In the genomic region with DNA sequence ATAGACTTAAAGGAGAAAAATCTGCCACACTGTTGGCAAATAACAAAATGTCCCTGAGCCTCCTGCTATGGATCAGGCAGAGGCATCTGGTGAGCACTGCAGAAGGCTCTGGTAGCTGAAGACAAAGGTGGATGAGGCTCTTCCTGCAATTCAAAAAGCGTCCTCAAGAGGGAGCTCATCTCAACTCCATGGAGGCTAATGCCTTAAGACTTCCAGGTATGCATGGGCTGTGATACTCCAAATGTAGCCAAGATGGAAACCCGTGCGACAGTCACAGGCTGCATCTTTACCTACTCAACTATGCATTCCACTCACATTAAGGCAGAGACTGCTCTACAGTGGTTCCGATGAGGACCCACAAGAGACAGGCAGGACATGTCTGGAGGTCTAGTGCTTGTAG, we compare ENCODE assay signal across 10 mouse cellular contexts.
A peak's percentile ranks its signal among the peaks of the same experiment; 100 is the strongest.
DNase-seq lines count a peak whose midpoint lies in the region; ATAC-seq and TF ChIP-seq lines count a peak whose summit lies in the region.
"Had no signal": no experiment of that assay in that cellular context is flagged by ENCODE, and none has a peak within 500 bp of the region (broad histone marks: within the 10 kb centered on the region; RNA-seq: fewer than 3 reads in every experiment).

No protein-coding gene starts in this region.

- H3K27ac ChIP-seq in kidney, embryonic 16.5 days (ENCODE audit: low read length) = no peak overlapping the region
- no peak overlapping the region for H3K27ac ChIP-seq in cortical plate, adult 2 months (ENCODE audit: insufficient read depth, low read length)
- H3K27ac ChIP-seq in midbrain, embryonic 14.5 days (replicated peaks; ENCODE audit: low read depth, low read length) = no peak overlapping the region
- H3K27ac ChIP-seq: embryonic facial prominence, embryonic 13.5 days; midbrain, embryonic 12.5 days had no signal

- peak; percentile 58 for DNase-seq in kidney, adult 11 months
- DNase-seq in adrenal gland, adult 18-20 months (ENCODE audit: low spot score in 2 of 2) = peak; percentile 60 to 62
- DNase-seq in heart, postnatal 14 days = peak; percentile 59 to 71
- peak; percentile 66 for DNase-seq in left cerebral cortex, adult 11 months (ENCODE audit: low spot score)
- peak; percentile 84 for DNase-seq in midbrain, embryonic 14.5 days
- peak; percentile 19 for DNase-seq in testis, postnatal 14 days (ENCODE audit: low spot score)

- peak; percentile 80 for TF ChIP-seq CTCF in cortical plate, adult 2 months (IDR thresholded peaks at IDR 0.05; ENCODE audit: extremely low read depth, insufficient read depth, low read length)

- H3K4me2 ChIP-seq in kidney, embryonic 16.5 days (replicated peaks; ENCODE audit: low read depth, low read length) = no peak overlapping the region
- H3K4me2 ChIP-seq in midbrain, embryonic 14.5 days (ENCODE audit: low read length) = no peak overlapping the region
- H3K4me2 ChIP-seq: embryonic facial prominence, embryonic 13.5 days; midbrain, embryonic 12.5 days had no signal

- H3K9ac ChIP-seq in kidney, embryonic 16.5 days (replicated peaks; ENCODE audit: low read length) = no peak overlapping the region
- H3K9ac ChIP-seq in midbrain, embryonic 14.5 days (replicated peaks; ENCODE audit: low read length) = no peak overlapping the region
- H3K9ac ChIP-seq: embryonic facial prominence, embryonic 13.5 days; midbrain, embryonic 12.5 days had no signal

- no peaks in the 10 kb centered on the region for H3K4me1 ChIP-seq in kidney, embryonic 16.5 days (ENCODE audit: insufficient read depth, low read length)
- no peaks in the 10 kb centered on the region for H3K4me1 ChIP-seq in cortical plate, adult 2 months (ENCODE audit: control insufficient read depth, insufficient read depth, low read length)
- H3K4me1 ChIP-seq in midbrain, embryonic 14.5 days (ENCODE audit: control insufficient read depth, insufficient read depth, low read length) = no peaks in the 10 kb centered on the region
- H3K4me1 ChIP-seq: embryonic facial prominence, embryonic 13.5 days; midbrain, embryonic 12.5 days had no signal

- 49% methylated on average over 4 of the region's 4 CpGs for WGBS in kidney, embryonic 16.5 days
- WGBS in midbrain, embryonic 14.5 days = 55% methylated on average over 4 of the region's 4 CpGs

- peaks cover 9% of the 10 kb centered on the region for H3K36me3 ChIP-seq in kidney, embryonic 16.5 days (ENCODE audit: insufficient read depth, low read length)
- no peaks in the 10 kb centered on the region for H3K36me3 ChIP-seq in midbrain, embryonic 14.5 days (ENCODE audit: control insufficient read depth, insufficient read depth, low read length)

- no peak for ATAC-seq in kidney, embryonic 16.5 days (ENCODE audit: low FRiP score, low TSS enrichment)
- no peak for ATAC-seq in midbrain, embryonic 14.5 days (ENCODE audit: low FRiP score, low TSS enrichment)

- intact Hi-C loops in heart, postnatal 14 days (cut with DNase I) = loop anchor here (5.0 kb wide), 1 partner anchor 375 kb away; a partner anchor contains a TSS

- H3K4me3 ChIP-seq in kidney, embryonic 16.5 days (ENCODE audit: low read length) = no peak overlapping the region
- no peak overlapping the region for H3K4me3 ChIP-seq in cortical plate, adult 2 months (ENCODE audit: insufficient read depth, low read length)
- H3K4me3 ChIP-seq in midbrain, embryonic 14.5 days (replicated peaks; ENCODE audit: low read depth, low read length) = no peak overlapping the region
- H3K4me3 ChIP-seq: embryonic facial prominence, embryonic 13.5 days; midbrain, embryonic 12.5 days had no signal

- no peak for TF ChIP-seq POLR2A in cortical plate, adult 2 months (IDR thresholded peaks at IDR 0.05; ENCODE audit: extremely low read depth, insufficient read depth, low read length)

- no peaks in the 10 kb centered on the region for H3K27me3 ChIP-seq in kidney, embryonic 16.5 days (ENCODE audit: insufficient read depth, low read length)
- H3K27me3 ChIP-seq in midbrain, embryonic 14.5 days (ENCODE audit: control insufficient read depth, insufficient read depth, low read length) = no peaks in the 10 kb centered on the region
- H3K27me3 ChIP-seq: embryonic facial prominence, embryonic 13.5 days; midbrain, embryonic 12.5 days had no signal

- H3K9me3 ChIP-seq in kidney, embryonic 16.5 days (ENCODE audit: low read length) = no peaks in the 10 kb centered on the region
- no peaks in the 10 kb centered on the region for H3K9me3 ChIP-seq in midbrain, embryonic 14.5 days (ENCODE audit: control insufficient read depth, low read length)

Comparison
In these comparisons a context has a peak if more than half of its experiments do, and no peak if none do; other contexts are left out.
1. DNase-seq: peak in every context shown above with its lines; median percentile 84 in midbrain, embryonic 14.5 days; 66 in left cerebral cortex, adult 11 months; 65 in heart, postnatal 14 days; 61 in adrenal gland, adult 18-20 months; 58 in kidney, adult 11 months; 19 in testis, postnatal 14 days.